Mouse (Mus musculus): ENCODE results near the gene Foxe3.
"Not testable (repeated sequence)": the region's sequence is repeated elsewhere in the genome, so short reads cannot be mapped to it uniquely, and the experiment has no call there.

The Foxe3 gene

GRCm38 (mm10) chr4:114925917-114926312 is at the start of gene Foxe3:
TSS of gene Foxe3 (minus strand) at chr4:114926013.
- no peak for DNase-seq (ENCODE audit: low read depth, low spot score)

- no peak for DNase-seq (ENCODE audit: low read depth, low spot score)
These were observed 47.5 kb upstream of the Foxe3 start for GRCm38 (mm10) chr4:114973229-114973740.

- no peak for DNase-seq (ENCODE audit: low read depth, low spot score)
These were observed 44.9 kb upstream of the Foxe3 start for GRCm38 (mm10) chr4:114970736-114971135.

GRCm38 (mm10) chr4:114960881-114961280 is 35.1 kb upstream of the Foxe3 start:
- not testable (repeated sequence) for DNase-seq (ENCODE audit: low read depth, low spot score)

GRCm38 (mm10) chr4:114959533-114959932 is 33.7 kb upstream of the Foxe3 start:
- DNase-seq (ENCODE audit: low read depth, low spot score): no peak

- DNase-seq (ENCODE audit: low read depth, low spot score): no peak
These were observed 33.0 kb upstream of the Foxe3 start for GRCm38 (mm10) chr4:114958786-114959185.

GRCm38 (mm10) chr4:114958231-114958630 is 32.4 kb upstream of the Foxe3 start:
- peak; percentile 18 for DNase-seq (ENCODE audit: low read depth, low spot score)

GRCm38 (mm10) chr4:114957403-114957802 is 31.6 kb upstream of the Foxe3 start:
- no peak for DNase-seq (ENCODE audit: low read depth, low spot score)

GRCm38 (mm10) chr4:114953172-114953571 is 27.4 kb upstream of the Foxe3 start:
- no peak for DNase-seq (ENCODE audit: low read depth, low spot score)

- no peak for DNase-seq (ENCODE audit: low read depth, low spot score)
These were observed 22.2 kb upstream of the Foxe3 start for GRCm38 (mm10) chr4:114947852-114948481.

GRCm38 (mm10) chr4:114947395-114947794 is 21.6 kb upstream of the Foxe3 start:
- peak; percentile 23 for DNase-seq (ENCODE audit: low read depth, low spot score)

- no peak for DNase-seq (ENCODE audit: low read depth, low spot score)
These were observed 20.6 kb upstream of the Foxe3 start for GRCm38 (mm10) chr4:114946416-114946815.

- DNase-seq (ENCODE audit: low read depth, low spot score): no peak
These were observed 19.2 kb upstream of the Foxe3 start for GRCm38 (mm10) chr4:114945021-114945420.

GRCm38 (mm10) chr4:114942583-114942982 is 16.8 kb upstream of the Foxe3 start:
- no peak for DNase-seq (ENCODE audit: low read depth, low spot score)

- DNase-seq (ENCODE audit: low read depth, low spot score): no peak
These were observed 16.3 kb upstream of the Foxe3 start for GRCm38 (mm10) chr4:114942112-114942511.

- no peak for DNase-seq (ENCODE audit: low read depth, low spot score)
These were observed 15.5 kb upstream of the Foxe3 start for GRCm38 (mm10) chr4:114941311-114941710.

GRCm38 (mm10) chr4:114938248-114938647 is 12.4 kb upstream of the Foxe3 start:
- no peak for DNase-seq (ENCODE audit: low read depth, low spot score)

GRCm38 (mm10) chr4:114937459-114938047 is 11.7 kb upstream of the Foxe3 start:
- DNase-seq (ENCODE audit: low read depth, low spot score): no peak

GRCm38 (mm10) chr4:114934188-114934587 is 8.4 kb upstream of the Foxe3 start:
- DNase-seq (ENCODE audit: low read depth, low spot score): no peak

GRCm38 (mm10) chr4:114932747-114933146 is 6.9 kb upstream of the Foxe3 start:
- no peak for DNase-seq (ENCODE audit: low read depth, low spot score)

GRCm38 (mm10) chr4:114929155-114929554 is 3.3 kb upstream of the Foxe3 start:
- no peak for DNase-seq (ENCODE audit: low read depth, low spot score)

GRCm38 (mm10) chr4:114924971-114925916 is 569 bp downstream of the Foxe3 start:
- no peak for DNase-seq (ENCODE audit: low read depth, low spot score)
